Mouse (Mus musculus): ENCODE data around the gene Mrs2. TPM values are rescaled to one million over a fixed set of nuclear protein-coding genes. Genes with fewer than 3 reads are reported as not detected.

Gene Mrs2
- polyA plus RNA-seq, 1 experiment from 2014 or later, result 21.8 TPM

DNA sequence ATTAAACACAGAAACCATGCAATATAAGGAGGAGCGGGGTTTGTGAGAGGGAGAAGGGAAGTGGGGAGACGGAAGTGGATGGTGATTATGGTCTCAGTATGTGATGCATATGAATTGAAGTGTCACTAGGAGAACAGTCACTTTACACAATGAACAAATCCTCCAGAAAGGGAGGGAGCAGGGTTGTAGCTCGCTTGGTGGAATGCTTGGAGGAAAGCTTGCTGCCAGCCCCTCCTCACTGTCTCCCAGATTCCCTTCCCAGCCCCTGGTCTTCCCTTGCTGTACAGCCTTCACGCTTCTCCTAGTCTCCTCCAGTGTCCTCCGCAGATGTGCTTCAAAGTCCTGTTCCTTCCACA lies 54.4 kb downstream of the Mrs2 start:
- H3K4me3 ChIP-seq (ENCODE audit: low read depth, low read length), result peak overlapping the region; percentile 37
- H3K27me3 ChIP-seq (replicated peaks; ENCODE audit: control insufficient read depth, insufficient read depth, low read length), result no peaks in the 10 kb centered on the region
- no peak for DNase-seq (ENCODE audit: low spot score)
- H3K4me2 ChIP-seq, result peak overlapping the region; percentile 69
- H3K27ac ChIP-seq (ENCODE audit: low read depth, low read length), result no peak overlapping the region
- H3K4me1 ChIP-seq (replicated peaks; ENCODE audit: control insufficient read depth, insufficient read depth, low read length), result peaks cover 10% of the 10 kb centered on the region
- H3K9me3 ChIP-seq (ENCODE audit: control insufficient read depth, low read length), result no peaks in the 10 kb centered on the region
- no peak for ATAC-seq (replicated peaks; ENCODE audit: low FRiP score)
- 35% methylated on average over 5 of the region's 5 CpGs for WGBS
- H3K9ac ChIP-seq (ENCODE audit: low read depth, low read length), result no peak overlapping the region
- H3K36me3 ChIP-seq (ENCODE audit: control insufficient read depth, insufficient read depth, low read length), result no peaks in the 10 kb centered on the region

- Histone ChIP-seq H3K9me3 (ENCODE audit: control insufficient read depth, low read length) (no peaks in the 10 kb centered on the region), H3K4me2 (peak overlapping the region; percentile 69), H3K27ac (ENCODE audit: low read depth, low read length) (no peak overlapping the region), H3K4me3 (ENCODE audit: low read depth, low read length) (peak overlapping the region; percentile 37), H3K27me3 (replicated peaks; ENCODE audit: control insufficient read depth, insufficient read depth, low read length) (no peaks in the 10 kb centered on the region), H3K36me3 (ENCODE audit: control insufficient read depth, insufficient read depth, low read length) (no peaks in the 10 kb centered on the region), H3K4me1 (replicated peaks; ENCODE audit: control insufficient read depth, insufficient read depth, low read length) (peaks cover 10% of the 10 kb centered on the region), H3K9ac (ENCODE audit: low read depth, low read length) (0 out of 2 replicates have a peak overlapping the region, but pooled peaks have one; percentile 30)
- ATAC-seq (replicated peaks; ENCODE audit: low FRiP score), result peak; percentile 31; the same call in 1 of the 2 replicates
- DNase-seq (ENCODE audit: low spot score), result no peak
- 19% methylated on average over 15 of the region's 15 CpGs for WGBS
These were observed 54.9 kb downstream of the Mrs2 start for GRCm38 (mm10) chr13:24965130-24965845.

DNA sequence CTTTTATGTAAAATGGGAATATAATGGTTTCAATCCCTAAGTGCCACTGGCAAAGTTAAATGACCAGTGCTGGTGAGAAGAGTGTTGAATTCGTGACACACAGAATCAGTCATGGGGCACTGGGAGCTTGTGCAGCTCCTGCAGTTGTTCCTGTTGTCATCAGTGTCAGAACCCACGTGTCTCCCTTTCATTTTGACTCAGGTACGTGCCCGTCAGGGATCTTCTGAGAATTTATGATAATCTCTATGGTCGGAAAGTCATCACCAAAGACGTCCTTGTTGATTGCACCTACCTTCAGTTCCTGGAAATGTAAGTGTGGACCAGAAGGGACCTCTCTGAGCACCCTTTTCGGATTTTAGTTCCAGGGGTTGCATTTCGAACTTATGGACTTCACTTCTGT lies 58.1 kb downstream of the Mrs2 start:
- DNase-seq (ENCODE audit: low spot score) (no peak), ATAC-seq (replicated peaks; ENCODE audit: low FRiP score) (no peak)
- H3K4me2 ChIP-seq, result no peak overlapping the region
- no peak overlapping the region for H3K4me3 ChIP-seq (ENCODE audit: low read depth, low read length)
- H3K9me3 ChIP-seq (ENCODE audit: control insufficient read depth, low read length), result no peaks in the 10 kb centered on the region
- peaks cover 10% of the 10 kb centered on the region for H3K4me1 ChIP-seq (replicated peaks; ENCODE audit: control insufficient read depth, insufficient read depth, low read length)
- no peaks in the 10 kb centered on the region for H3K36me3 ChIP-seq (ENCODE audit: control insufficient read depth, insufficient read depth, low read length)
- no peaks in the 10 kb centered on the region for H3K27me3 ChIP-seq (replicated peaks; ENCODE audit: control insufficient read depth, insufficient read depth, low read length)
- H3K27ac ChIP-seq (ENCODE audit: low read depth, low read length), result no peak overlapping the region
- WGBS, result 78% methylated on average over 8 of the region's 8 CpGs
- H3K9ac ChIP-seq (ENCODE audit: low read depth, low read length), result no peak overlapping the region

DNA sequence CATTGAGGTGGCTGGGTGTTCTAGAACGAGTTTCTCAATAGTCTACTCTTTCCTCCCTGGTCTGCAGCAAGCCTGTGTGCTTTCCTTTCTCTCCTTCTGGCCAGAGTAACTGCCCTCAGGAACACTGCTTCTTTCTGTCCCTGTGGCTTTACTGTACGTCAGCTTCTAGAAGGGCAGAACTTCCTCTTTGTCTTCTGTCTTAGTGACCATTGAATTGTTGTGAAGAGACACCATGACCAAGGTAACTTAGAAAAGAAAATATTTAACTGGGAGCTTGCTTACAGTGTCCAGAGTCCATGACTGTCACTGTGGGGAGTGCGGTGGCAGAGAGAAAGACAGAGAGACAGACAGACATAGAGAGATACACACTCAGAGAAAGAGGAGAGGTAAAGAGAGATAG lies 60.1 kb downstream of the Mrs2 start:
- WGBS, result 58% methylated on average over 3 of the region's 3 CpGs
- no peak overlapping the region for H3K27ac ChIP-seq (ENCODE audit: low read depth, low read length)
- H3K27me3 ChIP-seq (replicated peaks; ENCODE audit: control insufficient read depth, insufficient read depth, low read length), result peaks cover 1% of the 10 kb centered on the region

GRCm38 (mm10) chr13:24958671-24959070 lies 61.5 kb downstream of the Mrs2 start:
- H3K4me3 ChIP-seq (ENCODE audit: low read depth, low read length), result no peak overlapping the region
- H3K9ac ChIP-seq (ENCODE audit: low read depth, low read length), result no peak overlapping the region
- no peak overlapping the region for H3K4me2 ChIP-seq
- peaks cover 5% of the 10 kb centered on the region for H3K27me3 ChIP-seq (replicated peaks; ENCODE audit: control insufficient read depth, insufficient read depth, low read length)
- WGBS, result 93% methylated on average over 11 of the region's 11 CpGs
- H3K9me3 ChIP-seq (ENCODE audit: control insufficient read depth, low read length), result no peaks in the 10 kb centered on the region
- ATAC-seq (replicated peaks; ENCODE audit: low FRiP score) (no peak), DNase-seq (ENCODE audit: low spot score) (no peak)
- no peaks in the 10 kb centered on the region for H3K4me1 ChIP-seq (replicated peaks; ENCODE audit: control insufficient read depth, insufficient read depth, low read length)
- no peaks in the 10 kb centered on the region for H3K36me3 ChIP-seq (ENCODE audit: control insufficient read depth, insufficient read depth, low read length)
- H3K27ac ChIP-seq (ENCODE audit: low read depth, low read length), result no peak overlapping the region

More for the DNA sequence above, 60.1 kb downstream of the Mrs2 start:
- Histone ChIP-seq H3K36me3 (ENCODE audit: control insufficient read depth, insufficient read depth, low read length) (no peaks in the 10 kb centered on the region), H3K9ac (ENCODE audit: low read depth, low read length) (no peak overlapping the region), H3K4me2 (no peak overlapping the region), H3K4me1 (replicated peaks; ENCODE audit: control insufficient read depth, insufficient read depth, low read length) (peaks cover 4% of the 10 kb centered on the region), H3K9me3 (ENCODE audit: control insufficient read depth, low read length) (no peaks in the 10 kb centered on the region), H3K4me3 (ENCODE audit: low read depth, low read length) (no peak overlapping the region)
- DNase-seq (ENCODE audit: low spot score) (no peak), ATAC-seq (replicated peaks; ENCODE audit: low FRiP score) (no peak)

DNA sequence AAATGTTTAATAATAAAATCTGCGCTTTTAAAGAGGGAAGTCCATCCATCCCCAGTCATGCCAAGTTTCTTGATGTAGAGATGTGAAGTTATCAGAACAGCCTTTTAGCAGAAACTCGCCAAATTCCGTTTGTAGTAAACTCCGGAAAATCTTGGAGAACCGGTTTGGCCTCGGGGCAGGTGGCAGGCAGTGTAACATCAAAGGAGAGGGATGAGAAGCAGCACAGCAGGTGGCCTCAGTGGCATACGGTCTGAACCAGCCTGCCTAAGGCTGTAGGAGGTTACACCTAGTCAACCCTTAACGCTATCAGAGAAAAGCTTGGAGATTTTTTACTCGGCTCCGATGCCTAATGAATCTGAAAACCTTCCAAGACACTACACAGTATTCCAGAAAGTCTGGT lies 64.7 kb downstream of the Mrs2 start:
- Histone ChIP-seq H3K9me3 (ENCODE audit: control insufficient read depth, low read length) (no peaks in the 10 kb centered on the region), H3K4me3 (ENCODE audit: low read depth, low read length) (no peak overlapping the region), H3K27me3 (replicated peaks; ENCODE audit: control insufficient read depth, insufficient read depth, low read length) (peaks cover 5% of the 10 kb centered on the region), H3K4me2 (no peak overlapping the region), H3K4me1 (replicated peaks; ENCODE audit: control insufficient read depth, insufficient read depth, low read length) (no peaks in the 10 kb centered on the region), H3K9ac (ENCODE audit: low read depth, low read length) (no peak overlapping the region), H3K36me3 (ENCODE audit: control insufficient read depth, insufficient read depth, low read length) (no peaks in the 10 kb centered on the region), H3K27ac (ENCODE audit: low read depth, low read length) (no peak overlapping the region)
- no peak for ATAC-seq (replicated peaks; ENCODE audit: low FRiP score)
- no peak for DNase-seq (ENCODE audit: low spot score)
- 18% methylated on average over 10 of the region's 10 CpGs for WGBS

DNA sequence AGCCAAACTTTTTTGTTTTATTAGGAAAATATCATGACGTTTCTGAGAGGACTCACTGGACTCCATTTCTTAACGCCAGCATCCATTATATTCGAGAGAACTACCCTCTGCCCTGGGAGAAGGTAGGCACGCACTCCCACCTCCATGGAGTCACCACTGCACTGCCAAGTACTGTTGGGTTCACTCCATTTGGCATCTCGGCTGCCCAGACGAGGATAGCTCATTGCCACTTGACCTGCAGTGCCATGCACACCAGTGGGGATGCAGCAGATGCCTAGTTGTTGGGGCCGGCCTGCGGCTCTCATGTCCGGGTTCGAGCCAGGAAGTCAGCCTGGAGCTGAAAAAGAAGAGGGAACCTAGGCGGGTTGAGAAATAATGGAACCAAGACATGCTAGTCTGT lies 65.1 kb downstream of the Mrs2 start:
- no peak overlapping the region for H3K4me2 ChIP-seq
- DNase-seq (ENCODE audit: low spot score) (no peak), ATAC-seq (replicated peaks; ENCODE audit: low FRiP score) (no peak)
- H3K27me3 ChIP-seq (replicated peaks; ENCODE audit: control insufficient read depth, insufficient read depth, low read length), result peaks cover 5% of the 10 kb centered on the region
- WGBS, result 32% methylated on average over 11 of the region's 11 CpGs
- H3K36me3 ChIP-seq (ENCODE audit: control insufficient read depth, insufficient read depth, low read length), result no peaks in the 10 kb centered on the region
- no peak overlapping the region for H3K27ac ChIP-seq (ENCODE audit: low read depth, low read length)
- H3K9ac ChIP-seq (ENCODE audit: low read depth, low read length), result no peak overlapping the region
- H3K9me3 ChIP-seq (ENCODE audit: control insufficient read depth, low read length), result no peaks in the 10 kb centered on the region
- H3K4me1 ChIP-seq (replicated peaks; ENCODE audit: control insufficient read depth, insufficient read depth, low read length), result no peaks in the 10 kb centered on the region
- H3K4me3 ChIP-seq (ENCODE audit: low read depth, low read length), result no peak overlapping the region

DNA sequence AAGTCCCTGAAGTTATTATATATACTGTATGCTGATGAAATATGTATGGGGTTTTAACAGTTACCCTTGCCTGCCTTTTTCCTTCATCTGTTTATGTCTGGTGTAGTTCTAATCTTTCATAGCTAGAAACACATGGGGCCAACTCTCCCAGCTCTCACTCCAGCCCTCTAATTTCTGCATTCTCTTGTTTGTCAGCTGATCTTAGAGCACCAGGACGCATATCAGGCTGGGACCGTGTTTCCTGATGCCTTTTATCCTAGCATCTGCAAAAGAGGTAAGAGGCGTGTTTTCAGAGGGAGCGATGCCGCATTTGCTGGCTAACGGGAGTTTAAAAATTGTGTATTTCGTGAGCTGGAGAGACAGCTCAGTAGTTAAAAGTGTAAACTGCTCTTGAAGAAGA lies 67.5 kb downstream of the Mrs2 start:
- H3K27ac ChIP-seq (ENCODE audit: low read depth, low read length), result no peak overlapping the region
- H3K27me3 ChIP-seq (replicated peaks; ENCODE audit: control insufficient read depth, insufficient read depth, low read length), result peaks cover 5% of the 10 kb centered on the region
- no peaks in the 10 kb centered on the region for H3K4me1 ChIP-seq (replicated peaks; ENCODE audit: control insufficient read depth, insufficient read depth, low read length)
- no peak overlapping the region for H3K4me2 ChIP-seq
- no peaks in the 10 kb centered on the region for H3K36me3 ChIP-seq (ENCODE audit: control insufficient read depth, insufficient read depth, low read length)
- DNase-seq (ENCODE audit: low spot score) (no peak), ATAC-seq (replicated peaks; ENCODE audit: low FRiP score) (no peak)
- no peak overlapping the region for H3K4me3 ChIP-seq (ENCODE audit: low read depth, low read length)
- 56% methylated on average over 7 of the region's 7 CpGs for WGBS
- H3K9ac ChIP-seq (ENCODE audit: low read depth, low read length), result no peak overlapping the region
- H3K9me3 ChIP-seq (ENCODE audit: control insufficient read depth, low read length), result no peaks in the 10 kb centered on the region

- H3K4me2 ChIP-seq, result no peak overlapping the region
- ATAC-seq (replicated peaks; ENCODE audit: low FRiP score), result no peak
- WGBS, result 86% methylated on average over 6 of the region's 6 CpGs
- H3K27ac ChIP-seq (ENCODE audit: low read depth, low read length), result no peak overlapping the region
- no peaks in the 10 kb centered on the region for H3K9me3 ChIP-seq (ENCODE audit: control insufficient read depth, low read length)
- H3K9ac ChIP-seq (ENCODE audit: low read depth, low read length), result no peak overlapping the region
- no peaks in the 10 kb centered on the region for H3K36me3 ChIP-seq (ENCODE audit: control insufficient read depth, insufficient read depth, low read length)
- no peaks in the 10 kb centered on the region for H3K4me1 ChIP-seq (replicated peaks; ENCODE audit: control insufficient read depth, insufficient read depth, low read length)
- H3K27me3 ChIP-seq (replicated peaks; ENCODE audit: control insufficient read depth, insufficient read depth, low read length), result no peaks in the 10 kb centered on the region
- no peak overlapping the region for H3K4me3 ChIP-seq (ENCODE audit: low read depth, low read length)
- no peak for DNase-seq (ENCODE audit: low spot score)
These were observed 71.3 kb downstream of the Mrs2 start for GRCm38 (mm10) chr13:24948870-24949269.

All from liver, embryonic 11.5 days (tissue).